Comparison of ENCODE assay signal across 19 mouse cellular contexts in the genomic region with DNA sequence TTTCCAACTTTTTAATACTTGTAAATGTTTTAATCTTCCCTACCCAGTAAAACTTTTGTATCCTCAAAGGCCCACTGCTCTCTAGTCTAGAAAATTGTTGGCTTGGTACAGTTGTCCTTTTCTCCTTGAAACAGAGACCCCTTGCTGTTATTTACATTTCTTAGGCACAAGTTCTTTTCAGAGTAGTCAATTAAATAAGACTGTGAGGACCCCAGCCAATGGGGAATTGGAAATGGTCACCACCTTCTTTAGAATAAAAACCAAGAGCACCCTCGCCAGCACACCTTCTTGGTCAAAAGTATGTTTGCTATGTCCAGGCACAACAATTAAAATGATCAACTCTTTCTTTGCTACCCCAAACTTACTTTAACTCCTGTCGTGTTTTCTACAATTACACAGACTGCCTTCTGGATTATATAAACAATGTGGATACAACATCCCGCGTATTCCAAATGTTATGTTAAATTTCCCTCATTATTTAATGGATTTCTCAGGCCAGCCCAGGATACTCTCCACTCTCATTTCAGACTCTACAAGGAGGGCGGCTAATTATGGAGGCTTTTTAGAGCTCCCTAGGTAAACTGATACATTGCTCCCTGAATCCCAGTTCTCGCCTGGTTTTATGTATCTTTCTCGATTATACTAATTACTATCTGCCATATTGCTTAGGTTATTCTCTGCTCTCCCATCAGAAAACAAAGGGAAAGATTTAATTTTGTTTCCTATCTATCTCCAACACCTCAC.
"Had no signal": no experiment of that assay in that cellular context is flagged by ENCODE, and none has a peak within 500 bp of the region (broad histone marks: within the 10 kb centered on the region; RNA-seq: fewer than 3 reads in every experiment).

No protein-coding gene starts in this region.

- H3K27ac ChIP-seq: kidney, embryonic 15.5 days; left cerebral cortex, adult 2 months; limb, embryonic 12.5 days; limb, embryonic 15.5 days; liver, embryonic 14.5 days; macrophage; midbrain, embryonic 12.5 days had no signal

- ATAC-seq: intestine, postnatal 0 days; liver, postnatal 0 days; lung, postnatal 0 days; midbrain, embryonic 16.5 days had no signal

- H3K4me2 ChIP-seq: kidney, embryonic 15.5 days; limb, embryonic 12.5 days; limb, embryonic 15.5 days; liver, embryonic 11.5 days; lung, embryonic 14.5 days; midbrain, embryonic 12.5 days had no signal

- H3K9ac ChIP-seq: kidney, embryonic 15.5 days; limb, embryonic 12.5 days; limb, embryonic 15.5 days; liver, embryonic 14.5 days; liver, postnatal 0 days; lung, embryonic 14.5 days; midbrain, embryonic 12.5 days had no signal

- H3K9me3 ChIP-seq: kidney, embryonic 15.5 days; limb, embryonic 12.5 days; limb, embryonic 15.5 days; midbrain, embryonic 12.5 days had no signal

- H3K36me3 ChIP-seq: kidney, embryonic 15.5 days; limb, embryonic 12.5 days; limb, embryonic 15.5 days; midbrain, embryonic 12.5 days had no signal

- H3K4me1 ChIP-seq: kidney, embryonic 15.5 days; limb, embryonic 15.5 days; midbrain, embryonic 12.5 days had no signal

- DNase-seq: kidney, adult 8-10 months; kidney, postnatal 10 days; kidney, postnatal 36 days; layer of hippocampus, postnatal 36 days; liver, postnatal 0 days; lung, embryonic 14.5 days; thymus, postnatal 25 days had no signal

- H3K4me3 ChIP-seq: kidney, embryonic 15.5 days; left cerebral cortex, adult 2 months; limb, embryonic 12.5 days; limb, embryonic 15.5 days; midbrain, embryonic 12.5 days; myocyte had no signal

- H3K27me3 ChIP-seq: kidney, embryonic 15.5 days; limb, embryonic 12.5 days; limb, embryonic 15.5 days; midbrain, embryonic 12.5 days had no signal
